Mouse (Mus musculus) ES-E14 (cell line): ENCODE data around the gene Arhgef18. TPM values are rescaled to one million over a fixed set of nuclear protein-coding genes. Genes with fewer than 3 reads are reported as not detected.

Source experiments
- DNase-seq: peaks from one replicate; pipeline ENCODE4 v3.0.0-alpha.2; 2013; ENCODE audit warnings: low read depth, low spot score
- H3K27ac ChIP-seq: 2 replicates; pipeline ENCODE4 v1.5.1; 2012; ENCODE audit warnings: low read depth, mild to moderate bottlenecking, low read length, moderate library complexity, mixed read lengths; ENCODE audit not compliant: poor library complexity, insufficient read depth, severe bottlenecking
- H3K36me3 ChIP-seq: 2 replicates; pipeline ENCODE4 v1.6.1; 2012; ENCODE audit warnings: mild to moderate bottlenecking, low read length, moderate library complexity, mixed read lengths; ENCODE audit not compliant: control insufficient read depth, poor library complexity, insufficient read depth, severe bottlenecking
- H3K4me1 ChIP-seq, 2 experiments: fragments of 150-350 bp in 1 of 2; sonication (generic) in 1 of 2; 2 replicates each; pipeline ENCODE4 v1.6.1; 2012; ENCODE audit warnings: low read length in 2 of 2, mild to moderate bottlenecking in 1 of 2, mixed read lengths in 1 of 2; ENCODE audit not compliant: control insufficient read depth in 2 of 2, insufficient read depth in 2 of 2, poor library complexity in 1 of 2
- H3K4me3 ChIP-seq, 2 experiments: fragments of 150-350 bp in 1 of 2; sonication (generic) in 1 of 2; 2 replicates each; pipeline ENCODE4 v1.5.1; 2012; ENCODE audit warnings: low read length in 2 of 2, low read depth in 1 of 2, mild to moderate bottlenecking in 1 of 2, mixed read lengths in 1 of 2; ENCODE audit not compliant: insufficient read depth in 1 of 2, poor library complexity in 1 of 2, severe bottlenecking in 1 of 2
- H3K9ac ChIP-seq: 2 replicates; pipeline ENCODE4 v1.6.1; 2012; ENCODE audit warnings: low read depth, mild to moderate bottlenecking, low read length, mixed read lengths; ENCODE audit not compliant: poor library complexity, insufficient read depth, severe bottlenecking
- H3K9me3 ChIP-seq: fragments of 150-350 bp; sonication (generic); 2 replicates; pipeline ENCODE4 v1.6.1; 2012; ENCODE audit warnings: low read depth, mild to moderate bottlenecking, low read length; ENCODE audit not compliant: control insufficient read depth, insufficient read depth
- CHD2 ChIP-seq: IDR thresholded peaks from 2 replicates; pipeline ENCODE4 v1.6.1; 2014; ENCODE audit warnings: mild to moderate bottlenecking, low read depth, low read length, inconsistent platforms
- HCFC1 ChIP-seq: IDR thresholded peaks from 2 replicates; pipeline ENCODE4 v1.6.1; 2012; ENCODE audit warnings: low read length, inconsistent platforms, borderline replicate concordance; ENCODE audit not compliant: insufficient read depth
- MAFK ChIP-seq: IDR thresholded peaks from 2 replicates; pipeline ENCODE4 v1.6.1; 2014; ENCODE audit warnings: mild to moderate bottlenecking, low read depth, low read length, inconsistent platforms; ENCODE audit not compliant: insufficient read depth
- ZC3H11A ChIP-seq: IDR thresholded peaks from 2 replicates; pipeline ENCODE4 v1.6.1; 2012; ENCODE audit warnings: low read depth, mild to moderate bottlenecking, inconsistent platforms, low read length, borderline replicate concordance
- ZNF384 ChIP-seq: IDR thresholded peaks from 2 replicates; pipeline ENCODE4 v1.6.1; 2012; ENCODE audit warnings: low read depth, low read length, inconsistent platforms
- in situ Hi-C, 2 experiments: fragments of 600-800 bp; cut with MboI; formaldehyde crosslinking; loops; one replicate each; pipeline ENCODE4 v1.15.1; 2025; ENCODE audit warnings: low sequenced_read_pairs in 2 of 2, inconsistent platforms in 1 of 2; ENCODE audit not compliant: unreplicated experiment in 2 of 2
- total RNA-seq: library from RNA; depleted of rRNA; stranded (reverse); fragments of 300-350 nt; gene quantifications from 2 replicates; pipeline ENCODE4 v1.2.3, GENCODE M21; 2012; rRNA removed

Arhgef18 gene
- 34.7 and 40.9 TPM in 2 replicates for total RNA-seq

DNA sequence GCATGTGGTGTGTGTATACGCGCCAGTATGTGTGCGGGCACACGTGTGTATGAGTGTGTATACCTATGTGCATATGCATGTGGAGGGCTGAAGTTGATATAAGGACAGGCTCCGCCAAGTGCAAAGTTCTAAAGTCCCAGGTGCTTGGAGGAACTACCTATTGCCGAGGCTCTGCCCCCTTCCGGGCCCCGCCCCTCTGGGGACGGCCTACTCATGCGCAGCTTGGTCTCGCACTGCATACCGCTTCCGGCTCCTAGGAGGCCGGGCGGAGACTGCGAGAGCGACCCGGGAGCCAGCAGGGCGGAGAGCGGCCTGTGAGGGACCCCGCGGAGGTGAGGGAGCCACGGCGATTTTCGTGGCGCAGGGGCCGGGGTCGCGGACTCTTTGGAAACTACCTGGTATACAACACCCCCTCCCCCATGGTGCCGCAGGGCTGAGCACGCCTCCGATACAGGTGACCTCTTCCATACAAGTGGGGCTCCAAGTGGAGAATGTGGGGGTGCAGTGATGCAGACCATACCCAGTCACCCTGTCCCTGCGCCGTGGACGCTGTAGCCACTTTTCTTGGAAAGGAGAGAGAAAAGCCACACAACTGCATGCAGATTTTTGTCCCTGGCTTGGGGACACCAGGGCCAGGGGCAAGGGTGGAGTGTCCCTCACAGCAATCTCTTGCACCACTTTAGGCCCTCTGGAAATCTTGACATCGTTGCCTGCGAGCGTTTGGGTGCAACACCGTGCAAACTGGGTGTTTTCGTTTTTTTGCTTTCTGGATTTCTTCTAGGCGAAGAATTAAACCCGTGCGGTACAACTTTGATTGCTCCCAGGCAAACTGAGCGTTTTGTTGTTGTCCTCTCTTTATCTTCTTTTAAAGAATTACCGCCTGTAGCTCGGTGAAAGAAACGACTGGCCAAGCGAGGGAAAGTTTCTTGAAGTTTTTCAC is at the start of gene Arhgef18:
Arhgef18 (plus strand) TSS at position 236 of the 940 bp plus-strand sequence.
- TF ChIP-seq CHD2 (no peak), MAFK (no peak), ZNF384 (no peak), ZC3H11A (no peak), HCFC1 (no peak)

DNA sequence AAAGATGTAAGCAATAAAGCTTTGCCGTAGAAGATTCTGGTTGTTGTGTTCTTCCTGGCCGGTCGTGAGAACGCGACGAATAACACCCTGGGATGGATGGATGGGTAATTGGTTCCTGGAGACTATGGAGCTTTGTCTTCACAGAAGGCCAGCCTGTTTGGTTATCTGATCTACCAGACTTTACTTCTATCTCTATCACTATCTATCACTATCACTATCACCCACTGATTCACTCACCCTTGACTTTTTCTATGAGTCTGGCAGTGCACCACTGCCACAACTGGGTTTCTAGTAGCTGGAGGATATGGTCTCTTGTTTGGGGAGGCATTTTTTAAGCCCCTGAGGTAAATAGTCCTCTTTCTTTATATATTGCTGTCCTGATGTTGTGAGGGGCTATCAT is 47.5 kb upstream of the Arhgef18 start:
- Histone ChIP-seq H3K4me3 (no peak overlapping the region), H3K36me3 (no peaks in the 10 kb centered on the region), H3K9me3 (no peaks in the 10 kb centered on the region), H3K9ac (no peak overlapping the region), H3K27ac (no peak overlapping the region), H3K4me1 (no peaks in the 10 kb centered on the region; a peak in 1 of 4 replicates)
- DNase-seq = no peak
- TF ChIP-seq ZNF384 (no peak), MAFK (no peak), ZC3H11A (no peak), HCFC1 (no peak), CHD2 (no peak)
- in situ Hi-C loops = no loop called here

More for the DNA sequence above, at the start of gene Arhgef18:
- in situ Hi-C loops = no loop called here
- Histone ChIP-seq H3K36me3 (peaks cover 6% of the 10 kb centered on the region; the same call in 1 of the 2 replicates), H3K9ac (peak within 1 kb of the TSS; percentile 76), H3K27ac (peak within 1 kb of the TSS; percentile 91), H3K4me3 (peak within 1 kb of the TSS; percentile 81 to 86), H3K9me3 (no peaks in the 10 kb centered on the region), H3K4me1 (peaks cover 26 to 30% of the 10 kb centered on the region in 2 experiments)
- DNase-seq = peak; percentile 82

DNA sequence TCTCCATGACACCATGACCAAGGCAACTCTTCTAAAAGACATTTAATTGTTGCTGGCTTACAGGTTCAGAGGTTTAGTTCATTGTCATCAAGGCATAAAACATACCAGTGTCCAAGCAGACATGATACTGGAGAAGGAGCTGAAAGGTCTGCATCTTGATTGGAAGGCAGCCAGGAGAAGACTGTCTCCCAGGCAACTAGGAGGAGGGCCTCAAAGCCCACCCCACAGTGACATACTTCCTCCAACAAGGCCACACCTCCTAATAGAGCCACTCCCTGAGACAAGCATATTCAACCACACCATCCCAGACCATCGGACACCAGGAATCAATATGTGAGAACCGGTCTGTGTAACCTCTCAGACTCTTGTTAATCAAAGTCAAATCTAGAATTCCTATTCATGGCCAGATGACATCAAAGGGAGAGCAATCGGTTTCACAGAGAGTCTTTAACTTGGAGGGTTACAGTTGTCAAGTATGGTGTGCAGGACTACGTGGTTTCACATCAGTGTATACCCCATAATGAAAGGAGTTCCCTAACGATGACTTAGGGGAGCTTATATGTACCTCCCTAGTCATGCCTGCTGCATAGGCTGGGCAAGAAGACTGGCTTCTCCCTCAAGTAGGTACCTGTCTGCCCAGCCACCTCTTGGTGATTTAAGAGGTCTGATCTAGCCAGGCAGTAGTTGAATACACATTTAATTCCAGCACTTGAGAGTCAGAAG is 46.0 kb upstream of the Arhgef18 start:
- DNase-seq = no peak
- no peak overlapping the region for H3K9ac ChIP-seq
- no peaks in the 10 kb centered on the region; a peak in 1 of 4 replicates for H3K4me1 ChIP-seq
- no peaks in the 10 kb centered on the region for H3K9me3 ChIP-seq
- no peaks in the 10 kb centered on the region for H3K36me3 ChIP-seq
- H3K4me3 ChIP-seq = no peak overlapping the region
- TF ChIP-seq ZC3H11A (no peak), ZNF384 (no peak), HCFC1 (no peak), CHD2 (no peak), MAFK (no peak)
- no peak overlapping the region for H3K27ac ChIP-seq
- in situ Hi-C loops = no loop called here

DNA sequence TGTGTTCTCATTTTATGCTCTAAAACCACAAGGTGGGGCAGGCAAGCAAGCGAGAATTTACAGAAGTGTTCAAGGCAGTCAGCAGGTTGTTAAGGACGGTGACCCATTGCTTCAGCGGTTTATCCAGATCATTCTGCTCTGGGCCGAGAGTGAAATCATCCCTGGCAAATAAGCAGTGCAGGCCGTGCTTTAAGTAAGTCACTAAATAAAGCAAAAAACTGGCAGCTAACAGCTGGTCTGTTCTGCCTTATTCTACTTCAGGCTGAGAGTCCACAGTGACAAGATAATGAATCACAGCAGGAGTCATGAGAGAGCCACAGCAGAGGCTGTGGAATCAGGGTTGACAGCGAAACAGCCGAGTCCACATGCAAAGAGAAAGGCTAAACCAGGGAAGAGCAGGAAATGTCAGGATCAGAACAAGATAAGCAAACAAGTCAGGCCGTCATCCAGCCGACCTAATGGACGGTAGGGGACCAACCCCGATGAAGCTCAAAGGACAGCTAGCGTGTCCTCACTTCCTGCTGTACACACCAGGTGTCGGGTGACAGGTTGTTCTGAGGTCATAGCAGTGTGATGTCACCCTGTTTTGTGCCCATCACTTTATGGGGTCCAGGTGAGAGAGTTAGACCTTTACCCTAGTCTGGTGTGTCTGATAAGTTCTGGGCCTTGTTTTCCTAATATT is 44.5 kb upstream of the Arhgef18 start:
- in situ Hi-C loops = no loop called here
- no peak overlapping the region for H3K4me3 ChIP-seq
- H3K9ac ChIP-seq = no peak overlapping the region
- TF ChIP-seq CHD2 (no peak), MAFK (no peak), ZNF384 (no peak)
- DNase-seq = no peak
- no peaks in the 10 kb centered on the region for H3K36me3 ChIP-seq
- no peaks in the 10 kb centered on the region for H3K9me3 ChIP-seq
- H3K4me1 ChIP-seq = peaks cover 0 to 4% of the 10 kb centered on the region in 2 experiments; a peak in 2 of 4 replicates
- no peak overlapping the region for H3K27ac ChIP-seq
